Mouse (Mus musculus) forebrain, embryonic 12.5 days (tissue): ENCODE measurements at regions not wholly inside any gene's neighbourhood (a gene's known extent, or its start where the extent isn't known, plus 50 kb on each side); places are given as distances from the start of the nearest gene placed in this dataset.

Source experiments
- ATAC-seq: fragments of 200-750 bp; cut with Nextera tagmentation; 2 replicates; pipeline ENCODE4 v1.8.0; 2017; ENCODE audit warnings: moderate TSS enrichment; ENCODE audit not compliant: low FRiP score
- H3K27ac ChIP-seq: fragments of 300-500 bp; sonication (generic); 2 replicates; pipeline ENCODE4 v1.5.1; 2016; ENCODE audit warnings: mild to moderate bottlenecking
- H3K27me3 ChIP-seq: fragments of 300-500 bp; sonication (generic); 2 replicates; pipeline ENCODE4 v1.6.1; 2016; ENCODE audit warnings: mild to moderate bottlenecking
- H3K36me3 ChIP-seq: fragments of 300-500 bp; sonication (generic); replicated peaks from 2 replicates; pipeline ENCODE4 v1.6.1; 2016; ENCODE audit warnings: mild to moderate bottlenecking
- H3K4me1 ChIP-seq: fragments of 300-500 bp; sonication (generic); 2 replicates; pipeline ENCODE4 v1.6.1; 2016
- H3K4me2 ChIP-seq: fragments of 300-500 bp; sonication (generic); 2 replicates; pipeline ENCODE4 v1.6.1; 2016; ENCODE audit warnings: mild to moderate bottlenecking, moderate library complexity
- H3K4me3 ChIP-seq: fragments of 300-500 bp; sonication (generic); replicated peaks from 2 replicates; pipeline ENCODE4 v1.5.1; 2016; ENCODE audit warnings: mild to moderate bottlenecking
- H3K9ac ChIP-seq: fragments of 300-500 bp; sonication (generic); 2 replicates; pipeline ENCODE4 v1.6.1; 2016; ENCODE audit warnings: mild to moderate bottlenecking
- H3K9me3 ChIP-seq: fragments of 300-500 bp; sonication (generic); 2 replicates; pipeline ENCODE4 v1.6.1; 2016
- WGBS: fragments of 180-500 bp; shearing (Covaris S2); methylation state at CpG from one replicate; pipeline ENCODE4 v1.1.7; 2016; 5-methylcytosine and 5-hydroxymethylcytosine counted together

DNA sequence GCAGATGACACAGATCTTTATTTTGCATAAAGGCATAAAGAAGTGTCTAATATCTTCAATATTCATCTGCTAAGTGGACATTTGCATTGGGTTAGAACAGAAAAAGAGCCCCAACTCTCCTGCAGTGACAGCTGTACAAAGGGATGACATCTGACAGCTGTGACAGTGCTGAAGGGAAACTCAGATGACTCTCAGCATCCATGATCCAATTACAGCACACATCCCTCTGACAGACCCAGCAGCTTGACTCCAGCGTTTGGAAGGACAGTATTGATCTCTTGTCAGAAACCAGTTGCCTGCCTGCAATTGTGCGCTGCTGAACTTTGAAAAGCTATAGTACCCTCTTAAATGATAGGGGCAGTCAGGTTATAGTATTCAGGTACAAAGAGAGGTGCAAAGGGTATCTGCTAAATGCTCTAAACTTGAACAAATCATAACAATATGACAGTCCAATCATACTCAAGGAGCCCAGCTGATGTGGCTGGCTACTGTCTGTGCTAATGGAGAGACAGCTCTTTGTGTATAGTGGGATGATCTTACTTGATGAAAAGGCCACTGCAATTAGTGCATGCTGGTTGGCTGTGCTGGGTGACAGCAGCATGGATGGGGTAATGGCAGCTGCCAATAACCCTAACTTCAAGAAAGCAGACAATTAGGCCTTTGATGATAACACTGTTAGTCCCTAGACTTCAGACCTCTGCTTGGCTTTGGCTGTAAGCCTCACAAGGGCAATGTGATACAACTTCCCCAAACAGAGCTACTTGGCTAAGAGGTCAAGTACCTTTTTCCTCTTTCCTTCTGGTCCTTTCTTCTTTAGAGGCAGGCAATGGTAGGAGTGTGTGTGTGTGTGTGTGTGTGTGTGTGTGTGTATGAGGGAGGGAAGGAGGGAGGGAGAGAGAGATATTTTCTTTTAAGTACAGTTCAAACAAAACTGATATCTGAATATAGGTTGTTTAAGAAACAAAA, 662.9 kb downstream of the Nr4a2 start:
- H3K4me1 ChIP-seq, result peaks cover 25% of the 10 kb centered on the region
- H3K4me2 ChIP-seq, result no peak overlapping the region
- H3K36me3 ChIP-seq, result no peaks in the 10 kb centered on the region
- no peaks in the 10 kb centered on the region for H3K27me3 ChIP-seq
- H3K4me3 ChIP-seq, result no peak overlapping the region
- no peaks in the 10 kb centered on the region for H3K9me3 ChIP-seq
- peak; percentile 62 for ATAC-seq
- H3K9ac ChIP-seq, result no peak overlapping the region
- 59% methylated on average over 2 of the region's 2 CpGs for WGBS
- no peak overlapping the region for H3K27ac ChIP-seq

DNA sequence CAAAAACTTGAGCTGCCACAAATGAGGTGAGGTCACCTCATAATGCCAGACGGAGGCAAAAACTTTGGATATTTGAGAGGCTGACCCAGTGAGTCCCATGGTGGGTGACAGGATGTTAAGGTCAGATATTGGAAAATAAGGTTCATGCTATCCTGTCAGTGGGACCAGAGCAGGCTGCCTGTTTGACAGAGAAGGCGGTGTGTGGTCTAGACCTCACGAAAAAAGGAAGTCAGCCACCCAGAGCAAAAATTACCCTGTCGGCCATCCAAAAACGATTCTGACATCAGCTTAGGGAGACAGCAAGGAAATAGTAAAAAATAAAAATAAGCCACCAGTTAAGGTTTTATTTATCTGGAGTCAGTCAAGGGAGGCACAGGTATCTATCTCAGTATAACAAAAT, 664.4 kb downstream of the Nr4a2 start:
- H3K9ac ChIP-seq, result no peak overlapping the region
- H3K4me2 ChIP-seq, result no peak overlapping the region
- peaks cover 31% of the 10 kb centered on the region for H3K4me1 ChIP-seq
- H3K36me3 ChIP-seq, result no peaks in the 10 kb centered on the region
- no peaks in the 10 kb centered on the region for H3K27me3 ChIP-seq
- H3K4me3 ChIP-seq, result no peak overlapping the region
- no peak overlapping the region for H3K27ac ChIP-seq
- no peak for ATAC-seq
- WGBS, result 74% methylated on average over 5 of the region's 5 CpGs
- H3K9me3 ChIP-seq, result no peaks in the 10 kb centered on the region

DNA sequence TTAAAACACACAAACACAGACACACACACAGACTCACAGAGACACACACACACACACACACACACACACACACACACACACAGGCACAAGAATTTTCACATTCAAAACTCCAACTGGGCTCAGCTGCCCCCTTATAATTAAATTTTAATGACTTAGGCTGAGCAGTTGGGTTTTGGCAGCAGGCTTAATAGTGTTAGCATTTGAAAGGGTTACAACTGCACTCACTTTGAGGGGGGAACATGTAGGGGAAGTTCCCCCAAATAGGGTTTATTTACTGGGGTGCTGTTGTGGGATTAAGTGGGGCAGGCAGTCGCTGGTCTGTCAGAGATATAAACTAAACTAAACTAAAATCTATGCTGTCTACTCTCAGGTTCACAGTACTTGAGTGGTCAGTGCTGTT, 666.2 kb downstream of the Nr4a2 start:
- H3K36me3 ChIP-seq, result no peaks in the 10 kb centered on the region
- no peak overlapping the region for H3K4me2 ChIP-seq
- H3K9me3 ChIP-seq, result no peaks in the 10 kb centered on the region
- H3K27ac ChIP-seq, result no peak overlapping the region
- H3K9ac ChIP-seq, result no peak overlapping the region
- 14% methylated on average over 1 of the region's 1 CpGs for WGBS
- no peaks in the 10 kb centered on the region for H3K27me3 ChIP-seq
- H3K4me3 ChIP-seq, result no peak overlapping the region
- peak; percentile 12; the same call in 1 of the 2 replicates for ATAC-seq
- peaks cover 32% of the 10 kb centered on the region for H3K4me1 ChIP-seq

DNA sequence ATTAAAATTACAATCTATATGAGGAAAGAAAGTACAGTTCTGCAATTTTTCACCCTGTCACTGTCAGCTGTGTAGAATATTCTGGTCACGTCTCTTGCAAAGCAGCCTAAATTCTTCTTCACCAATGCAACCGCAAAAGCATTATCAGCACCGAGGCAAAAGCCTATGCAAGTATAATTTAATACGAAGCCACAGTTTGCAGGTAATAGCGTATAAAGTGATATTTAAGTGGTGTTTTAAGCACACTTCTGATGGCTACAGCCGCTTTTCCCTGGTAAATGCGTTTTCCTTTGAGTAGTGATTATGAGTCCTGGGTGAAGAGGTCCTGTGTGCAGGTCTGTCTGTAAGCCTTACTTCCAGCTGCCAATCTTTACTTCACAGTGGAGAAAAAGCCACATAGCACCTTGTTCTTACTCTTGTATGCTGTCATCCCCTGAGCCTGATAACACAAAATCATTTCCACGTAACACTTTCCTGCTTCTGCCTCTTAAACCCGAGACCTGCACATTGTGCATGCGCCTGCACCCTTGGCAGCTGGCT, 667.9 kb downstream of the Nr4a2 start:
- Histone ChIP-seq H3K27ac (no peak overlapping the region), H3K9me3 (no peaks in the 10 kb centered on the region), H3K4me2 (no peak overlapping the region), H3K27me3 (no peaks in the 10 kb centered on the region), H3K4me3 (no peak overlapping the region), H3K36me3 (no peaks in the 10 kb centered on the region), H3K9ac (no peak overlapping the region), H3K4me1 (peaks cover 28% of the 10 kb centered on the region)
- WGBS, result 60% methylated on average over 10 of the region's 10 CpGs
- ATAC-seq, result no peak

DNA sequence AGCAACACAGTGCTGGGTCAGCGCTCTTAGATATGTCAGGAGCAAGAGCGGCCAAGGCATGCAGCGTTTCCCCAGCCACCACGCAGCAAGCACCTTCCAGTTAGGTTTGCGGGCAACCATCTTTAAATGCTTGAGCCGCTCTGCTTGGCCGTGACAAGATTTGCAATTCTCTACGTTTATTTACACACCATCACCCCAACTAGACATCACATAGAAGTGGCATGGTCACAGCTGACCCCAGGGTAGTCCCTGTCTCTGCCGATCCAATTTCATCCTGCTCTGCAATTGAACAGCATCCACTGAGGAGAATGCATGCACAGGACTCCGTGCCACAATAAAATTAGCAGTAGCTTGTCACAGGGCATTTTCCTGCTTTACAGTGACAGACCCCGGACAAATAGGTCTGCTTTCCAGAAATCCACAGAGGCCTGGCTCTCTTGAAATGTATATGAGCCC, 669.2 kb downstream of the Nr4a2 start:
- H3K4me1 ChIP-seq, result peaks cover 25% of the 10 kb centered on the region
- H3K36me3 ChIP-seq, result no peaks in the 10 kb centered on the region
- WGBS, result 14% methylated on average over 11 of the region's 11 CpGs
- no peaks in the 10 kb centered on the region for H3K9me3 ChIP-seq
- ATAC-seq, result peak; percentile 68
- H3K27me3 ChIP-seq, result no peaks in the 10 kb centered on the region
- H3K9ac ChIP-seq, result peak overlapping the region; percentile 38; the same call in 1 of the 2 replicates
- H3K4me3 ChIP-seq, result peak overlapping the region; percentile 19
- H3K27ac ChIP-seq, result 0 out of 2 replicates have a peak overlapping the region, but pooled peaks have one; percentile 36
- peak overlapping the region; percentile 48 for H3K4me2 ChIP-seq

DNA sequence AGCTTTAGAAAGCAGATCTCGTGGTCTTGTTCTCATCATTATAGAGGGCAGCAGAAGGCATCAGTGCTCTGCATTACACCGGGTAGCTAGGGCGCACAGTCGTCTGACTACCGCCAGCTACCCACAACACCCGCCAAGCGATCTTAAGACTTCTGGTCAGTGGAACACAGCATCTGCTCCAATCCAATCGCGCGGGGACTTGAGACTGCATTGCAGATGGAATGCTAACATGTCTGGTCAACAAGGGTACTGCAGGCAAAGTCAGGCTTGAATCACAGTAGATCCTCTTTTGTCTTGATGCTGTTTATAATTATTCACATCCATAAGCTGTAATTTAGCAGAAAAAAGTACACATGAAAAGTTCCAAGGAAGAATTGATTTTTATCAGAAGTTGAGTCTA, 682.9 kb downstream of the Nr4a2 start:
- H3K9me3 ChIP-seq, result no peaks in the 10 kb centered on the region
- H3K27ac ChIP-seq, result no peak overlapping the region
- no peaks in the 10 kb centered on the region for H3K36me3 ChIP-seq
- no peaks in the 10 kb centered on the region for H3K4me1 ChIP-seq
- no peak overlapping the region for H3K4me3 ChIP-seq
- WGBS, result 85% methylated on average over 10 of the region's 10 CpGs
- H3K4me2 ChIP-seq, result no peak overlapping the region
- ATAC-seq, result no peak
- H3K9ac ChIP-seq, result no peak overlapping the region
- H3K27me3 ChIP-seq, result no peaks in the 10 kb centered on the region
